Mouse (Mus musculus): ENCODE data around the gene Sp100.
"Not testable (repeated sequence)": the region's sequence is repeated elsewhere in the genome, so short reads cannot be mapped to it uniquely, and the experiment has no call there.

GRCm38 (mm10) chr1:85617161-85617560 lies 32.6 kb upstream of the Sp100 start:
- TF ChIP-seq CTCF, EP300 (IDR thresholded peaks at IDR 0.05): not testable (repeated sequence)
